Mouse (Mus musculus): ENCODE results near the gene Rab27a.
"Not testable (repeated sequence)": the region's sequence is repeated elsewhere in the genome, so short reads cannot be mapped to it uniquely, and the experiment has no call there.

Gene Rab27a

DNA sequence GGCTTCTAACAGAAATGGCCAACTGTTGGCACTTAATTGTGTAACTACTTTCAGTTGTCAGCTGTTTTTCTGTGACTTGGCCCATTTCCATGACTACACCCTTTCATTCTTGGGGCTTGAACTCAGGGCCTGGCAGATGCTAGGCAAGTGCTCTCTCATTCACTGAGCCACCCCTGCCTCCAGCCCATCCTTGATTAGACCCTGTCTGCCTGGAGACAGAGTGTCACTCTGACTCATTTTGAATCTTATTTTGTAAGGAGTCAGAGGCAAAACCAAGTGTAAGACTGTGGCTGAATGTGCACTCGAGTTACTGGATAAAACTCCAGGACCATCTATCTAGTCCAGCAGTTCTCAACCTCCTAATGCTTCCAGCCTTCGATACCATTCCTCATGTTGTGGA, 3.3 kb downstream of the Rab27a start:
- DNase-seq: no peak

- DNase-seq: no peak
These were observed 4.3 kb downstream of the Rab27a start for GRCm38 (mm10) chr9:73048927-73049326.

- no peak for DNase-seq
These were observed 5.2 kb downstream of the Rab27a start for GRCm38 (mm10) chr9:73049833-73050232.

DNA sequence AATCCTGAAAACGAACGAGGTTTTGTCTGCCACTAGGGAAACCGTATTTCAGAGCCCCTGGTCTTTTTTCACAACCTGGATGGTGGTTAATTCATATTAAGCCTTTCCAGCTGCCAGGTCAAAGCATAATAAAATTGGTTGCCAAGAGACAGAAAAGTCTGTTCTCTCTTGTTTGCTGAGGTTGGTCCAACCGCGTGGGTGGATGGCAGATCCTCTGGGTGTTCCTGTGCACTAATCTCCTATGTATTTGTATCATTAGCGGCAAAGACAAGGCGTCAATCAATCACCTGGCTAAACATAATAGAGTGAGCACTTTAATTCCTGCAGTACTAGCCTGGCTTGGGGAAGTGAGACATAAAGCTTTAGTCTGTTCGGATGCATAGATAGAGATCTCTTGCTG, 6.0 kb downstream of the Rab27a start:
- no peak for DNase-seq

DNA sequence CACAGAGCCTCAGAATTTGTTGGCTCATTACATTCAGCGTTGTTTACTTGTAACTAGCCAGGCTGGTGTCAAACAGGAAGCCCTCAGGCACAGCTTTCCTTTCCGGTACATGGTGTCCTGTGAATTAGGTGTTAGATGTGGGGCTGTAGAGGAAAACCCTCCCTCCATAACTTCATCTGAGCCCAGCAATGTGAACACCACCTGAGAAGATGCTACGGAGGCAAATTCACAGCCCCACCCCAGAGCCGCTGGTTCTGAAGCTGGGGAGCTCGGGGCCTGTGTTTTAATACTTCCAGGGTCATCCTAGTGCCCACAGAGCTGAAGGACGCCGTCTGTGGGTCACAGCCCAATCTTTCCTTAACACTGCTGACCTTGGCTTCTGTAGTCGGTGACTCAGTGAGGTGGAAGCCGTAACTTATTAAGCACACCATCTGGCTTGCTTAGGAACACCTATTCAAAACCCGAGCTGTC, 10.8 kb downstream of the Rab27a start:
- DNase-seq: peak; percentile 56

DNA sequence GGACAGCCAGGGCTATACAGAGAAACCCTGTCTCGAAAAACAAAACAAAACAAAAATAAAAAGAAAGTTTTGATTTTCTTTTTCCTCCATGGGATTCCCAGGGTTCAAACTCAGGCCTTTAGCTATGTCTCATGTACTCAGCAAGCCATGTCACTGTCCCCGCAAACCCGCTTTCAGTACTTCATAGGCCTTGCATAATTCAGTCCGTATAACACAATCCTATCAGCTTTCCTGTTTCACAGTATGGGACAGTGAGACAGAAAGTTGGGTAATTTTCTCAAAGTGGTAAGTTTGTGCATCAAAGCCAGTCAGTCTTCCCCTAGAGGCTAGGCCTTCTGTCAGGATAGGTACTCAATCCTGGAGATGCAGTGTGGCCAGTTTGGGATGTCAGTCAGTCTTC, 14.6 kb downstream of the Rab27a start:
- no peak for DNase-seq

DNA sequence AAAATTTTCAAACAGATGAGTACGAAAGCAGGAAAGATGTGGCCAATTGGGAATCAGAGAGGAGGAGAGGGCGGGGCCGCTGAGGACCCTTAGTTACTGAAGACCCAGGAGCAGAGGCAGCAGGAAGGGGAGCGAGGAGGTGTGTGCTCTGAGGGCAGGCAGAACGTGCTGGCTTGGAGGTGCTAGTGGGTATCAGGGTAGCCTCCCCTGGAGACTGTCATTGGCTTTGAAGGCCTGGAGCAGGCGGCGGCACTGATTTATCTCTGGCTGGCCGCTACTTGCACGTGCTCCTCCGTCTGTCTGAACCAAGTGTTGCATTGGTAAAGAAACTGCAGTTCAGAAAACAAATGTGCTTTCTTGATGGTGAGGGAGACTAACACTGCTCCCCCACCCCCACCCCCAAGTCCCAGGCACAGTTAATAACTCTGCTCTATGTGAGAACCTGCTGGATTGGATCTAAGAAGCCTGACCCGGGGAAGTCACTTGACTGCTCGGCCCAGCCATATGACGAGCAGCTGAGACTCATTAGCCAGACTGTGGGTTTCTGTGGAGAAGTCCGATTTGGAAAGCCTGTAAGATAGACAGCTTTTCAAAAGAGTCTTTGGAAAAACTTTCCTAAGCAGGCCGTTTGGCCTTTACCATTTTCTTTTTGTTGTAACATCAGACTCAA, 19.1 kb downstream of the Rab27a start:
- DNase-seq: peak; percentile 36

GRCm38 (mm10) chr9:73067086-73067485, 22.4 kb downstream of the Rab27a start:
- DNase-seq: no peak

DNA sequence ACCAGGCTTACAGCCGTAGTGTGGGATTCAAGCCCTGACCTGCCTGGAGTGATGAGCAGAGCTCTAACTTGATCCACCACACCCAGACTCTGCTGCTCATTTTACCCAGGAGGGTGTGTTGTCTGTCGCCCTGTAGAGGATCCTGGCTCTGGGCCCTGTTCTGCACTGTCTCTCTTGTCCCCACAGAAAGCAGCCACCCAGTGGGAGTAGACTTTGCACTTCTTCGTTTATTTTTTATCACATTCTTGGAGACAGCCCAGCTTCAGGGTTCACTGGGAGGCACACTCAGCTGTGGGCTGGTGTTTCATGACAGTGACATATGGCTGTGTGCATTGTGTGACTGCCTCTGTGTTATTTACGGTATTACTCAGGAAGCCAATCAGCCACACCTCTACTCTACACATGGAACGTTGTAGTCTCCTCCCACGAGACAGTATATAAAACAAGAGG, 23.6 kb downstream of the Rab27a start:
- DNase-seq: peak; percentile 80

DNA sequence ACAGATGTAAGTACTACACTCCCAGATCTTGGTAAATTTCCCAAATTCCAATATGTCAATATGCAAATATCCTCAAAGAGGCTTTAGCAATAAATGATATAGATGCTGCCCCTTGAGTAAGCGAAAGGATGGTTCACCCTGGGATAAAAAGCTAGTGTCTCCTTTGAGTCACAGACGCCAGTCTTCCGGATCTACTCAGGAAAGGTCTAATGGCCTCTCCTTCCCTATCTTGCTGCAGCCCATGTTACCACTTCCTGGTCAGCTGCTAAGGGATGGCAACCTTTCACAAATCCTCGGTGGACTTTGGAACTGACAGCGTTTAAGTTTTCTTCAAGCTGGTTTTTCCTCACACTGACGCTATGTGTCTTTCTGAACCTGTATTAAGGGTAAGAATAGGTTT, 24.0 kb downstream of the Rab27a start:
- no peak for DNase-seq

- DNase-seq: peak; percentile 27
These were observed 26.5 kb downstream of the Rab27a start for GRCm38 (mm10) chr9:73070971-73071659.

- DNase-seq: no peak
These were observed 27.8 kb downstream of the Rab27a start for GRCm38 (mm10) chr9:73072426-73072825.

DNA sequence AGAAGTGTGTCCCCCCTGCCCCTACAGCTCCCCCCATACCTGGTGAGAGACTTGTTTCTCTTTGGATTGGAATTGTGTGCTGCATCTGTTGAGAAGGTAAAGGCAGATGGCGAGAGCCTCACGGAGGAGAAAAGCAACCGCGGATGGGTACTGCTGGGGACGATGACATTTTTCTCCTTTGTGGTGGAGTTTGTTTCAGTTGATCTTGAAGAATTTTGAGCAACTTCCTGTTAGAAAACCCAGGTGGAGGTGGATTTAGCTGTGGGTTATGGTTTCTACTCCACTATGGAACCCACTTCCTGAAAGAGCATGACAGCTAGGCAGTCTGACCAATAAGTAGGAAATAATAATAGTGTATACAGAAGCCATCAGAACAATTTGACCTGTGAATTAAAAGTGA, 28.5 kb downstream of the Rab27a start:
- no peak for DNase-seq

DNA sequence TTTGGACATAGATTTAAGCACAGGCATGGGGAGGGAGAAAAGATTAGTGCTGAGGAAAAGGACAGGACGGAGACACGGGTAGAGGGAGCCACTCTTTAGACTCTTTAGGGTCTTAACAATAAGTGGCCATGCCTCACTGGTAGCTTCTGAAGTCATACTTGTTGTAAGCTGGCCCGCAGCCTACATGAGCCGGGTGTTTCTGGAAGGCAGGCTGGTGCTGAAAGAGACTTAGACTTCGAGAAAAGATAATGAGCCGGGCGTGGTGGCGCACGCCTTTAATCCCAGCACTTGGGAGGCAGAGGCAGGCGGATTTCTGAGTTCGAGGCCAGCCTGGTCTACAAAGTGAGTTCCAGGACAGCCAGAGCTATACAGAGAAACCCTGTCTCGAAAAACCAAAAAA, 34.7 kb downstream of the Rab27a start:
- DNase-seq: not testable (repeated sequence)

GRCm38 (mm10) chr9:73079801-73080325, 35.2 kb downstream of the Rab27a start:
- DNase-seq: no peak

DNA sequence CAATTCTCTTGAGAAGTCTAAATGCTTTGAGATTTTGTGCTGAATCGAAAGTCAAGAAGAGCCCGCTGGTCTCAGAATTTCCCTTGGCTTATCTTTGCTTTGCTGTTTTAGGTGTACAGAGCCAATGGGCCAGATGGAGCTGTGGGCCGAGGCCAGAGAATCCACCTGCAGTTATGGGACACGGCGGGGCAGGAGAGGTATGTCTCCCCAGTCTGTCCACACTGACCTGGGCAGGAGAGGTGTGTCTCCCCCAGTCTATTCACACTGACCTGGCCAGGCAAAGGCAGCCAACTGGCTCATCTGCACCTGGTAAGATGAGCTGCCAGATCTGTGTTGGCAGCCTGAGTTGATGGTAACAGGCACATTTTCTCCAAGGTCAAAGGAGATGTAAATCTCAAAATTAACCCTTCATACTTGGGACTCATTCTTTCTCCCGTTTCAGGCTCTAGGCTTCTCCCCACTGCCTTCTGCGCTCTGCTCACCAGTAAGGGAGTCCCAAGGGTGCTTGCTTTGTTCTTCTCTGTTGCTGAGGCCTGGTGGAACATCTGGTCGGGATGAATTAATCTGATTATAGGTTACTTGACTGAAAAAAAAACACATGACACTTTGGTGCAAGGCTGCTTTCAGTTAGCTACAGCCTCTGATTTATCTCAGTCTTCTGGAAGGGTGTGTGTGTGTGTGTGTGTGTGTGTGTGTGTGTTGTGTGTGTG, 37.8 kb downstream of the Rab27a start:
- DNase-seq: no peak

DNA sequence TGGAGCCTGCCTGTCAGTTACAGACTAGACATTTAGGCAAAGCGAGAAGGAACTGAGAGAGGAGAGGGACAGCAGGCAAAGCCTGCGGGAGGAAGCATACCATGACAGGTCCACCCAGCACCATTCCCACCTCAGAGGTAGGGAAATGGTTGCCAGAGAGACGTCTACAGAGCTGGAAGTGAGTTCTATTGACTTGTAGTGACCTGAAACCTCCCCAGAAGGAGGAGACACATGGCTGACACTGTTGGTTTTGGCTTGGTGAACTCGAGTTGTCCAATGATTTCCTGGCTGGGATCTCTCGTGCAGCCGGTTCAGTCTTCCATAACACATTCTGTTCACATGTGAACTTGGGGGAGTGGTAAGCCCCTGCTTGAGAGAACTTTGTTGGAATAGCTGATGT, 39.3 kb downstream of the Rab27a start:
- DNase-seq: no peak

DNA sequence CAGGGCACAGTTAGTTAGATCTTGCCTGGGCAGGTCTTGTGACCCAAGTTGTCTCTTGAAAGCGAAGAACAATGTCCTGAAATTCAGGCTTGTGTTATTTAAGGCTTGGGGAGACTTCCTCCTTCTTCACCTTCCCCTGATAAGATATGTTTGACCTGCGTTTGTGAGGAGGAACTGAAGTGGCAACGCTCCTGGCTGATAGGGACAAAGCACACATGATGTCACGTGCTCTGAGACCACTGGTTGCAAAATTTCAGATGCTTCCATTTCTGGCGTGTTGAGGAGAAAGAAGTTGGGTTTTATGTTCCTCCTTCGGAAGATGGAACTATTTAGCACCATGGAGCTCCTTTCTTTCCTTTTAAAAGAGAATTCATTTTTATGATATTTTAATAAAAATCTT, 41.2 kb downstream of the Rab27a start:
- no peak for DNase-seq

DNA sequence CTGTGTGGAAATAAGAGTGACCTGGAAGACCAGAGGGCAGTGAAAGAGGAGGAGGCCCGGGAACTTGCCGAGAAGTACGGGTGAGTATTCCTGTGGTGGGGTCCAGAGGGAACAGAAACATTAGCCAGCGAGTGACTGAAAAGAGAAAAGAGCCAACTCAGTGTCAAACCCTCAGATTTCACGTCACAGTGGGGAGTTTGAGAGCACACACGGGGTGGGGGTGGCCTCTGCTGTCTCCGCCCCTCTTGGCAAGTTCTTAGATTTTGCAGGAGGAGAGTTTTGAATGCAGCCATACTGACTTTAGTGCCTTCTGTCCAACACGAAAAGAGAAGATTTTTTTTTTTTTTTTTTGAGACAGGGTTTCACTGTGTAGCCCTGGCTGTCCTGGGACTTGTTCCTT, 42.5 kb downstream of the Rab27a start:
- no peak for DNase-seq

GRCm38 (mm10) chr9:73087581-73087980, 42.9 kb downstream of the Rab27a start:
- no peak for DNase-seq

DNA sequence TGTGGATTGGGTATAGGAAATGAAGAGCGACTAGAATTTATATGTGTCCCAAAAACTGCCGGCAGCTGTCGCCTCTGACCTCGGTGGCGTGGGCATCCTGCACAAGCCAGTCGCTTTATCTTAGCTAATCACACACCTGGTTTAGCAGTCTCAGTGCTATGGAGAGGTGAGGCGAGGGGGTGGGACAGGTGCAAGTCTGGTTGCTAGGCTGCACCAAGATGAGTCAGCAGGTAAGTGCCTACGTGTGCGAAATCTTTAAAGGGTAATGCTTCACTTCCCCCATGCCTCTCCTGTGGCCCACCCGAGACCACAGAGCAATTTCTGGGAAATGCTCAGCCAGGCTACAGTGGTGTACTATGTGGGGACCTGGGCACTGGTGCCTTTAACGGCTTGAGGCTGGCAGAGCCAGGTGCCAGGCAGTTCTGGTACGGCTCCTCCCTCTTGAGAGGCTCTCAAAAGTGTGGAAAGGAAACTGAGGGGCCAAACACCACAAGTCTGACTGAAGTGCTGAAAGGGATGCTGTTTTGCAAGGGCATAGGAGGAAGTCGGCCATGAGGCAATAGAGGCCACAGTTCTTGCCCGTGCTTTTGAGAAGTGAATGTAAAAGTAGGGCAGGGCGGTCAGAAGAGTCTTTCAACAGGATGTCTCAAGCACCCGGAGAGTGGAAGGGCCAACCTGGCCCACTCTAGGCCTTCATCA, 44.7 kb downstream of the Rab27a start:
- no peak for DNase-seq

DNA sequence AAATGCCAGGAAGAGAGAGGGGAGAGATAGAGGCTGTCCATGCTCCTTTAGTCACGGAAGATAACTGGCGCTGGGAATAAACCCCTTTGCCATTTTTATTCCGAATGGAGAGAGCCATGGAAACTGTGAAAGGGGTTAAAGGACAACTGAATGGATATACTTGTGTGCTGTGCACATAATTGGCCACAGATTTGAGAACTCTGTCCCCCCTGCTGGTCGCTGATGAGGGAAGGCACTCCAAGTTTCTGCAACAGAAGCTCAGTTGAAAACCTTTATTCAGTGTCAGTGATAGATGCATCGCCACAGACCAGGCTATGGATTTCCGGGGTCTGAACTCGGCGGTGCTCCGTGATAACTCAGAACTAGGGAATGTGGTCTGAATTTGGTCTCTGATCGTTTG, 45.5 kb downstream of the Rab27a start:
- no peak for DNase-seq

DNA sequence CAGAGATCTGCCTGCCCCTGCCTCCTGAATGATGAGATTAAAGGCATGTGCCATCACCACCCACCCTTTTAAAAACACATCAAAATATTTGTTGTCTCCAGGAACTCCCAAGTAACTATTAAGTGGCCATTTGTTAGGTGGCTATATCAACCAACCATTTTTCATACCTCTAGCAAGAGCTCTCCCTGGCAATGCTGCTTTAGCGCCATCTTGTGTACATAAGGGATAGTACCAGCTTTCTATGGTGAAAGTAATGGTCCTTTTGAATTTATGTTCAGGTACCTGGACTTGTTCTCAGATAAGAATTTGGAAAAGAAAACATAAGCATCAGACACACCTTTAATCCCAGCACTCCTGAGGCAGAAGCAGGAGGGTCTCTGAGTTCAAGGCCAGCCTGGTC, 47.1 kb downstream of the Rab27a start:
- DNase-seq: peak; percentile 75
